Mouse (Mus musculus) MEL (cell line): ENCODE results near the gene Asgr2.
"Not testable (repeated sequence)": the region's sequence is repeated elsewhere in the genome, so short reads cannot be mapped to it uniquely, and the experiment has no call there.

Experiments used
- CHD1 ChIP-seq: IDR thresholded peaks from 2 replicates; pipeline ENCODE4 v1.6.1; 2012; ENCODE audit warnings: low read depth, mild to moderate bottlenecking, inconsistent platforms, low read length, improper control_type of control experiment
- CHD2 ChIP-seq: IDR thresholded peaks from 2 replicates; pipeline ENCODE4 v1.6.1; 2011; ENCODE audit warnings: low read length, improper control_type of control experiment
- CTCF ChIP-seq, 3 experiments: IDR thresholded peaks in 2 of 3; conservative IDR thresholded peaks in 1 of 3; 2 replicates each; pipeline ENCODE4 v1.5.1; 2011 to 2012; ENCODE audit warnings: low read length in 3 of 3, low read depth in 2 of 3, mild to moderate bottlenecking in 2 of 3, improper control_type of control experiment in 1 of 3, inconsistent platforms in 1 of 3, mixed read lengths in 1 of 3, moderate library complexity in 1 of 3; ENCODE audit not compliant: control insufficient read depth in 1 of 3, insufficient read depth in 1 of 3, poor library complexity in 1 of 3, severe bottlenecking in 1 of 3
- EP300 ChIP-seq, 2 experiments: IDR thresholded peaks; 2 replicates each; pipeline ENCODE4 v1.6.1; 2011; ENCODE audit warnings: improper control_type of control experiment in 2 of 2, low read length in 2 of 2, low read depth in 1 of 2, mild to moderate bottlenecking in 1 of 2
- GATA1 ChIP-seq: IDR thresholded peaks from 2 replicates; pipeline ENCODE4 v1.6.1; 2011; ENCODE audit warnings: low read depth, low read length, improper control_type of control experiment
- JUND ChIP-seq: IDR thresholded peaks from 2 replicates; pipeline ENCODE4 v1.6.1; 2011; ENCODE audit warnings: low read depth, mild to moderate bottlenecking, improper control_type of control experiment, low read length
- MAFK ChIP-seq: IDR thresholded peaks from 2 replicates; pipeline ENCODE4 v1.6.1; 2011; ENCODE audit warnings: low read depth, mild to moderate bottlenecking, low read length, improper control_type of control experiment, borderline replicate concordance
- MAX ChIP-seq: IDR thresholded peaks from 2 replicates; pipeline ENCODE4 v1.6.1; 2011; ENCODE audit warnings: low read length, improper control_type of control experiment
- MEF2A ChIP-seq: IDR thresholded peaks from 2 replicates; pipeline ENCODE4 v1.6.1; 2014; ENCODE audit warnings: low read depth, mild to moderate bottlenecking, inconsistent platforms, low read length, improper control_type of control experiment; ENCODE audit not compliant: poor library complexity, insufficient replicate concordance, severe bottlenecking; ENCODE audit errors: extremely low read depth
- POLR2A ChIP-seq, 2 experiments: IDR thresholded peaks; 2 replicates each; pipeline ENCODE4 v1.6.1; 2011 to 2012; ENCODE audit warnings: low read length in 2 of 2, mild to moderate bottlenecking in 2 of 2, control low read depth in 1 of 2, improper control_type of control experiment in 1 of 2, low read depth in 1 of 2, moderate library complexity in 1 of 2; ENCODE audit not compliant: control insufficient read depth in 1 of 2, insufficient read depth in 1 of 2, poor library complexity in 1 of 2
- TAL1 ChIP-seq: IDR thresholded peaks from 2 replicates; pipeline ENCODE4 v1.6.1; 2012; ENCODE audit warnings: mild to moderate bottlenecking, inconsistent platforms, low read length, moderate library complexity, mixed read lengths
- UBTF ChIP-seq: IDR thresholded peaks from 2 replicates; pipeline ENCODE4 v1.6.1; 2012; ENCODE audit warnings: low read depth, mild to moderate bottlenecking, inconsistent platforms, low read length, improper control_type of control experiment, moderate library complexity, borderline replicate concordance; ENCODE audit not compliant: insufficient read depth
- USF2 ChIP-seq, 2 experiments: IDR thresholded peaks; 2 replicates each; pipeline ENCODE4 v1.6.1; 2011 to 2012; ENCODE audit warnings: improper control_type of control experiment in 2 of 2, low read length in 2 of 2, borderline replicate concordance in 1 of 2, inconsistent platforms in 1 of 2, low read depth in 1 of 2, mild to moderate bottlenecking in 1 of 2; ENCODE audit not compliant: insufficient read depth in 1 of 2
- ZKSCAN1 ChIP-seq: IDR thresholded peaks from 2 replicates; pipeline ENCODE4 v1.6.1; 2012; ENCODE audit warnings: low read depth, mild to moderate bottlenecking, inconsistent platforms, low read length, improper control_type of control experiment, moderate library complexity

GRCm38 (mm10) chr11:70070603-70071002 is 21.8 kb upstream of the Asgr2 start:
- not testable (repeated sequence) for TF ChIP-seq MAFK; CTCF (IDR thresholded peaks at IDR 0.05 in 2 of 3, conservative IDR thresholded peaks at IDR 0.05 in 1 of 3; ENCODE audit: control insufficient read depth in 1 of 3, insufficient read depth in 1 of 3, low read depth in 2 of 3, low read length in 3 of 3, poor library complexity in 1 of 3, severe bottlenecking in 1 of 3); EP300 (IDR thresholded peaks at IDR 0.05; ENCODE audit: low read depth in 1 of 2, low read length in 2 of 2); MEF2A; GATA1; POLR2A (IDR thresholded peaks at IDR 0.05; ENCODE audit: control insufficient read depth in 1 of 2, insufficient read depth in 1 of 2, low read depth in 1 of 2, low read length in 2 of 2, poor library complexity in 1 of 2); JUND; CHD2; ZKSCAN1; USF2 (IDR thresholded peaks at IDR 0.05; ENCODE audit: borderline replicate concordance in 1 of 2, insufficient read depth in 1 of 2, low read depth in 1 of 2, low read length in 2 of 2); CHD1; MAX; TAL1; UBTF
